Mouse (Mus musculus) gastrocnemius, postnatal 36 days (tissue): ENCODE results near the gene Otog. TPM values are rescaled to one million over a fixed set of nuclear protein-coding genes. Genes with fewer than 3 reads are reported as not detected.

Experiments used
- DNase-seq, 2 experiments: peaks; one replicate each; pipeline ENCODE4 v3.0.0; 2022
- intact Hi-C: fragments of 180-260 bp; cut with DNase I; formaldehyde crosslinking; loops from one replicate; pipeline ENCODE4 v1.15.1; 2025
- total RNA-seq, 2 experiments: library from RNA; stranded (reverse); gene quantifications; 2 replicates each; pipeline ENCODE4 v1.2.3; 2021

Otog gene
- total RNA-seq, 2 experiments from 2014 or later: 0.15 to 0.89 TPM

DNA sequence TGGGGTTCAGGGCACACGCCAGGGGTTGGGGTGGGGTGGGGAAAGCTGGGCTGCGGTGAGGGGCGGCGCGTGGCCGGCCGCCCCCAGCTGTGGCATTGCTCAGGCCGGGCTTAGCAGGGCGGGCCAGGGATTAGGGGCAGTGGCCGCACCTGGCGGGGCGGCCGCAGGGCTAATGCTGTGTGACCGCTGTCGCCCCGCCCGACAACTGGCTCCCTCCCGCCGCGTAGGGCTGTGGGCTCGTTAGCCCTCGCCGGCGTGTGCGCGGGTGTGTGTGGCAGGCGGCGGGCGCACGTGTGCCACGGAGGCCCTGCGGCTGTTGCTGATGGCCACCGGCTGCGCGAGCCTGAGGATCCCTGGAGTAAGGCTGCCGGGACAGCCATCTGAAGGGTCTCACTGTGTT is 108.0 kb downstream of the Otog start:
- intact Hi-C loops: no loop called here
- DNase-seq: no peak

DNA sequence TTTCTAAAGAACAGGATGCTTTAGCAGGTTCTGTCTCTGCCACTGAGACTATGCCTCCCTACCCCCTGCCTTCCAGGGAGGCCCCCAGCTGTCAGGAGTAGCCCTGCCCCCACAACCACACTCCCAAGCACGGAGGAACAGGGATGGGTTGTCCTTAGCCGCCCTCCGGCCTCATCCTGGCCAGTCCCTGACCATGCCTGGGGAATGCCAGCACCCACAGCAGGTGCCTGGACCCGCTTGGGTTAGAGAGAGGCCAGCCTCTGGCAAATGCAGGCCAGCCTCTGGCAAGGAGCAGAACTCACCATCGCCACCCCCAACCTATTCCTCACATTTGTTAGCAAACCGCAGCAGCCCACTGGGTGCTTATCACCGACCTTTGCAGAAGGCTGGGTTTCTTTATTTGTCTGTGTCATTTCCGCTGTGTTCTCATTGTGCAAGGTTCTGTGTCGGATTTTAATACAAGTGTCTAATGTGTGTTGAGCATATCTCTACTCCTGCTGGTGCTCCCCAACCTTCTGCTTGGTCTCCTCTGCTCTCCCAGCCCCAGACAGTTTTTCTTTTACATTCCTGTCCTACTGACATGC is 109.4 kb downstream of the Otog start:
- intact Hi-C loops: no loop called here
- peak in 1 of 2 experiments; percentile 57 for DNase-seq

DNA sequence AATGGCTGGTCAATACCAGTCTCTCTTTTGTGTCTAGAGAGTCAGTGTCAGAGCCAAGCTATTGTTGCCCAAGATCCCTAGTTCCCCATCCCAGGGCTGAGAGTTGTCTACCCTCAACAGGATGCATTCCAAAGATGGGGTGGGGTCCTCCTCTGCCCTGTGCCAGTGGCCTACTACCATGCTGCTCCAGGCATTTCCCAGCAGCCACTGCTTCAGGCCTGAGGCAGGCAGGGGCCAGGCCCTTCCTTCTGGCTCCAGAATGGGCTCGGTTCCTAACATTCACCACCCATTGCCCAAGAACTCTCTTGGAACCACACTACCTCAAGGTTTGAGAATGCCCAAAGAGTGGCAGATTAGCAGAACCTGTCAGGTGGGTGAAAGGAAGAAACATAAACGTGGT is 112.0 kb downstream of the Otog start:
- DNase-seq: no peak
- intact Hi-C loops: no loop called here

DNA sequence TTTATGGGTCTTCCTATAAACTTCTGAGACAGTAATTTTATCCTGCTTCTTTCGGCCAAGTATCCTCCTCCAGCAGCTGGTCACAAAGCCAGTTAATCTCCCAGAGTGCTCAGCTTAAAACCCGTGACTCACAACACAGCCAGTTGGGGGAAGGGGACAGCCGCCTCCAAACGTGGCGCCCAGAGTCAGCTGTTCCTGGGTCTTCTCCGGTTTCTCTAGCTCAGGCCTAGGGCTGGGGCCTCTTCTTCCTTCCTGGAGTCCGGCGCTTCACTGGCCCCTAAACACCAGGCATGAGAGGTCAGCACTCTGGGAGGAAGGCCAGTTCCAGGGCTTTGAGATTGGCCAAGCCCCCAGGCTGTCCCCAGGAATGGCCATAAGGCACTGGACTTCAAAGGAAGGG is 112.4 kb downstream of the Otog start:
- intact Hi-C loops: no loop called here
- DNase-seq: peak; percentile 44 to 45

DNA sequence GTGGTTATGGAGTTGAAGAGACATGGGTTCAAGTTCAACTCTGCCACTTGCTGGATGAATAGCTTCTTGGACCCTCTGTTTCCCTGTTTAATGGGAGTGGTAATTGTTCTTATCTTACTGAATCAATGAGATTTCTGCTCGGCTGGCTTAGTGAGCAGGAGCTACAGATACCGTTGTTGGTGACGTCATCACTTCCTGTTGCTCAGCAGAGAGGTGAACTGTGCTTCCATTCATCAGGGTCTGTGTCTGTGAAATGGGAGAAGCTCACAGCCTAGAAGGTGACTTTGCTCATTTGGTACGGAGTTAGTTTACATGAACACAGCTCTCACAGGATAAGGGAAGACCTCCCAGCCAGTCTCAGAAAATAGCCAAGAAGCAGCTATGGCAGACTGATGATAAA is 113.1 kb downstream of the Otog start:
- DNase-seq: no peak
- intact Hi-C loops: loop anchor here (2.0 kb wide), 1 partner anchor 15 kb away; no protein-coding TSS in a partner anchor

Other genes with a start within 250 kb of the Otog start
- gene Abcc6, start 210.7 kb upstream of the Otog start, total RNA-seq: not detected
- gene Nomo1, start 207.3 kb upstream of the Otog start, total RNA-seq: 10 to 100 TPM; 54.5 to 66.7 TPM
- gene Kcnj11, start 140.2 kb upstream of the Otog start, total RNA-seq: 10 to 100 TPM; 93.5 to 99.5 TPM
- gene Abcc8, start 61.0 kb upstream of the Otog start, total RNA-seq: 1 to 10 TPM; 3.2 to 6.2 TPM
- 1 to 10 TPM; 5.3 to 9.1 TPM for gene Ush1c, start 2.5 kb upstream of the Otog start, total RNA-seq
- 10 to 100 TPM; 12.6 to 19.8 TPM for gene Myod1, start 135.5 kb downstream of the Otog start, total RNA-seq
- 10 to 100 TPM; 51.6 to 54.2 TPM for gene Kcnc1, start 155.5 kb downstream of the Otog start, total RNA-seq